Mouse (Mus musculus) yolk sac, embryonic 10.5 days (tissue): ENCODE measurements around the gene Rps6ka5.

Source experiments
- DNase-seq: peaks from one replicate; pipeline ENCODE4 v3.0.0-alpha.2; 2017; ENCODE audit warnings: low spot score

The Rps6ka5 gene

DNA sequence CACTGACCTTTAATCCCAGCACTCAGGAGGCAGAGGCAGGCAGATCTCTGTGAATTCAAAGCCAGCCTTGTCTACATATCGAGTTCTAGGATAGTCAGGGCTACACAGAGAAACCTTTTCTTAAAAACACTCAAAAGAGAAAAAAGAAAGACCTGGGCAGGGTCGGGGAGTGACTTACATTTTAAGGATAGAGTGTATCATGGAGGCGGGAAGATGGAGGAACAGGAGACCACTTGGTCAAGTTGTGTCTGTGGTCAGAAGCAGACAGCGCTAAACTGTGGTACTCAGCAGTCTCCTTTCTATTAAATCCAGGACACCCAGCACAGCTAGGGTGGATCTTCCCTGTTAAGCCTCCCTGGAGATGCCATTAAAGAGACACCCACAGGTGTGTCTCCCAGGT lies at the start of gene Rps6ka5:
Gene Rps6ka5, minus strand, starts transcription at position 333 of the 400 bp plus-strand sequence.
- no peak for DNase-seq

DNA sequence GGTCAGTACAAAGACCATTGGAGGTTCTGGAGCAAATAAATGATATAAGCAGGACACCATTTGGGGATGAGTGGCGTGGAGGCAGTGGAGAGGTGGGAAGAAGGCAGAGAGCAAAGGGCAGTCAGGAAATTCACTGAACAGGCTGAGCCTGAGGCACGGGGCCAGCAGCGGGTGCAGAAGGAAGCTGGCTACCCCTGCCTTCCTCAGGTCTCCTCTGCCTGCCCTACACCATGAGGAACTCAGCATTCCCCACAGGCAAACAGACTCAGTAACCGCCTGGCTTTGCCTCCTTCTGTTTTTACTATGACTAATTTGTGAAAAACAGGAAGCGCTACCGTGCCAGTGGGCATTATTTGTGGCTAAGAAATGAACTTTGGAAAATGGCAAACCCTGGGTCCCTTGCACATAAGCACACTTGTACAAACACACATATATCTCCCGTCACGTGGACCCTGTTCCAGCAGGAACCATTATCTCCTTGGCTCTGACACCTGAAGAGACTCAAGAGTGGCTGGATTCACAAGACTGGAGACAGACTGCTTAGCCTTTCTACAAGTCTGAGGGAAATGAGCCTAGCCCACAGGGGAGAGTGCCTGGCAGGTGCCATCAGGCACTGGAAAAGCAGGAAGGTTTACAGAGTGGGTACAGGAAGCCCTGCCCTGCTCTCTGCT lies 49.3 kb upstream of the Rps6ka5 start:
- DNase-seq = no peak

DNA sequence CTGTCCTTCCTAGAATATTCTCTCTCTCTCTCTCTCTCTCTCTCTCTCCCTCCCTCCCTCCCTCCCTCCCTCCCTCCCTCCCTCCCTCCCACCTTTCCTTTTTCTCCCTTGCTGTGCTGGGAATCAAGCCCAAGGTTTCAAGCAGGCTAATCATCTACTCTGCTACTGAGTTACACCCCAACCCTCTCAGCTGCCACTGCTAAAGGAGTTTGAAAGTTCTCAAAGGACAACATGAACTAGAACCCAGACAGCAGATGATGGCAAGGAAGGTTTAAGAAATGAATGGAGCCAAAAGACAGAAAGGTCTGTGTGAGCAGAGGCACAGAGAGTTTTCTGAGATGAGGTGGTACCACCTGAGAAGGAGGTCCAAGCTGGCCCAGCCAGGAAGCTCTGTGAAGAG lies 48.5 kb upstream of the Rps6ka5 start:
- DNase-seq = no peak

DNA sequence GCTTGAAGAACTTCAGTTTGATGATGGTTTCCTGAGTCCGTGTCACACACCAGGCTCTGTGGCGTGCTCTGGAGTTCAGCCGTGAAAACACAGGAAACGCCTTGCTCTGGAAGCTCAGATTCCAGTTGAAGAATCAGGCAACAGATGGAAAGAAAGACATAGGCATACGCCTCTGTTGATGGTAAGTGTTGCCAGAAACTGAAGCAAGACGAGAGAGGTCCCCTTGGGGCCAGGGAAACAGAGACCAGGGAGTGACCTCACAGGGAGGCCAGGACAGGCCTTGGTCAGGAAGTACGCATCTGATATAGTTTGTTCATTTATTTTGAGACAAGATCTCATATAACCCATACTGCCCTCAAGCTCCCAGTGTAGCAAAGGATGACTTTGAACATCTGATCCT lies 48.0 kb upstream of the Rps6ka5 start:
- DNase-seq = no peak

DNA sequence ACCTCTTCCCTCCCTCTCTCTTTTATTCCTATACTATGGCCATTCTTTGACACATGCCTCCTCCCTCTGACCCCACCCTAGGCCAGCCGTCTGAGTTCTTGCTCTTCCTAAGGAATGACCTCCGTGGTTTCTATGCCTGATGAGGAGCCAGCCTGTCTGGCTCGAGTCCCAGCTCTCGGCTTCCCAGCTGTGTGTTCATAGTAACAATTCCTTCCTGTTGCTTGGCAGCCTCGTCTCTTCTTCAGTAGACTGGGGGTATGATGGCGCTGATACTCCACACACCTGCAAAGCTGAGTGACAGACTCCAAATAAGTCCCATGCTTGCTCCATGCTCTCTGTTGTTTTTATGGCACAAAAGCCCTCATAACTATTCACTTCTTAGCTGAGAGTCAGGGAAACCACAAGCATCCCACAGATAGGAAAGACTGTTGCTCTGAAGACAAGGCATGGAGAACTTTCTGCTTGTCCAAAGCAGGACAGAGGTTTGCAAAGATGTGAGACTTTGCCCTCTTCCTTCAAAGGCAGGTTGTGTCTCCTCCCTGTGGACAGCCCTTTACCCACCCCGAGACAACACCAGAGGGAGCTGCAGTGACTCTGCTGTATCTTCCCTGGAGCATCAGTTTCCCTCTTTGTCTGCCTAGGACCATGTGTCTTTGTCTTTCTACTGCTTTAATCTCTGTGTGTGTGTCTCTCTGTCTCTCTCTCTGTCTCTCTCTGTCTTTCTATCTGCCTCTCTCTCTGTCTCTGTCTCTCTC lies 45.6 kb upstream of the Rps6ka5 start:
- DNase-seq = no peak

DNA sequence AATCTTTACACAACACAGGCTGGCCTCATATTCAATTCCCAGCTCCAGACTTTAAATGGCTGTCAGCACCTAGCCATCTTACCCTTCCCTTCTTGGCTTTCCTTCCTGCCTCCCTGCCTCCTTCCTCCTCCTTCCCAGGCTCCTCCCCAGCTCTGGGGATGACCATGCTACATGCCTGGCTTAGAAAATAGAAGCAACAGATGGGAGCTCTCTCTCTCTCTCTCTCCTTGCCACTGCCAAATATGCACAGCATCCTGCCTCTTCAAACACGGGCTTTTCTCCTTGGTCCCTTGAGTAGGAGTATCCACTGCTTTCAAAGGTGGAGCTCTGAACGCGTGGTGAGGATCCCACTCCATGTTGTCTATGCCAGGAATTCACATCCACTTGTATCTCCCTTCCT lies 44.0 kb upstream of the Rps6ka5 start:
- DNase-seq = no peak

DNA sequence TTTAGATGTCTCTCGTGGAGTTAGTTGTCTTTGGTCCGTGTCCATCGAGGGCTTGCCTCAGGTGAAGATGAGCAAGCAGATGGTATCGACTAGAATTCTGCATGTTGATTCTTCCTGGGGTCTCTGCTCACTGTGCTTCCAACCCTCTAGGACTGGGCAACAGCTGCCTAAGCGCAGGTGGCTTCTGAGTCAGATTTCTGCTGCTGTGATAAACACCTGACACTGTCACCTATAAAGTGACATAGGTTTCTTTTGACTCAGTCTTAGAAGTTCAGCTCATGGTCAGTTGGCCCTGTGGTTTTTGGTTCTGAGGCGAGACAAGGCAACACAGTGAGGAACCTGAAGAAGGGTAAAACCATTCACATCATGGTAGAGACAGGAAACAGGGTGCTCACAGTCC lies 43.1 kb upstream of the Rps6ka5 start:
- no peak for DNase-seq

DNA sequence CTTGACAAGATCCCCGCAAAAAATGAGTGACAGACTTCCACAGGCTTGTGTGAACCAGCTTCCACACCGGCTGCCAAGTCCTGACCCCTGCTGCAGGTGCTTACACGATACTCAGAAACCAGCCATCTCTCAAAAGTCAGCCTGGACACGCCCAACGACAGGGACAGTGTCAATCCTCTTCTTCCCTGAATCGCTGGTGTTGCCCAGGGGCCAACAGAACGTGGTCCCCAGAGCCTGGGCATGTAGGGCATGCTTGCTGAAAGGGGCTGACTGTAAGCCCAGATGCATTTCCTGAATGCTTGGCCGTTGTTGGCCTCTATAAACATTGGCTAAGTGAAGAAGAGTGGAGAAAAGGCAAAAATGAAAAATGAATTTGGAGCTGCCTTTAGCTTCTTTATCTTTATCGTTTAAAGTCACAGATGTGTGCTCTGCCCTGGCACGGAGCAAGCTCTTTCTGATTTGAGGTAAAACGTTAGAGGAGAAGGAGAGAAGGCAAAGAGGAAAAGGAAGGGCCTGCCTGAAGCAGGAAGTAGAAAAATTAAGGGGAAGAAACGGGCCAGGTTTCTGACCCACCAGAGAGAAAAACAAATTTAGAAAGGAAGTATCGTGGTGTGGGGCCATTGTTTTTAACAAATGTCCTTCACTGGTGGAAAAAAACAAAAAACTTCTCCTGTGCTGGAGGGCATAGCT lies 37.7 kb upstream of the Rps6ka5 start:
- no peak for DNase-seq

DNA sequence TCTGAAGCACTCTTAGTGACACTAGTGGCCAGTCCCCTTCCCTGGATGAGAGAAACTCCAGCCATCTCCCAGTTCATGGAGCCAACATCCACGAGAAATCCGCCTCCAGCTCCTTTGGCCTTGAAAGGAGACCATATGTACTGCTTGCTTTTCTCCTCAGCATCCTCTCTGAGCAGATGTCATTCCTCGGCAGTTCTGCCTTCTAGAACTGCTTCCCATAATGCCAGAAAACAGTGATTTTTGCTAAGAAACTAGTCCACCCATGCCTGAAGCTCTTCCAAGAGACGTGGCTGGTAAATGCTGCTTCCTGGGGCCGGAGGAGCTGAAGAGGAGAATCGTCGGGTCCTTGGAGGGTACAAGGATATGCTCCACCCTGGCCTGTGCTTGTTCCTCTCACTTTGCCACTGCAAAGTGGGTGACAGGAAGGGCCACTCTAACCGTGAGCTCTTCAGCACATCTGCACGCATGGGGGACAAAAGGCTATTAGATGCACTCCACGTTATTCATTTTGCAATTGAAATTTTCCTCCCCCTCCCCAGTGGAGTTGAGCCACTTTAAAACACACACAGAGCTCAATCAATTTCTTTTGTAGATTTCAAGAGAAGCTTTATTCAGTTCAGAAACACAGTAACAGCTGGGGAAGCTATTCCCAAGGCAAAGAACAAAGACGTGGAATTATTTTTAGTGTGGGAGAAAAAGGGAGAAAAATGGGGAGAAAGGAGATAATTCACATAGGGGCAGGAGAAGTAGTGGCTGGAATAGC lies 36.1 kb upstream of the Rps6ka5 start:
- no peak for DNase-seq

DNA sequence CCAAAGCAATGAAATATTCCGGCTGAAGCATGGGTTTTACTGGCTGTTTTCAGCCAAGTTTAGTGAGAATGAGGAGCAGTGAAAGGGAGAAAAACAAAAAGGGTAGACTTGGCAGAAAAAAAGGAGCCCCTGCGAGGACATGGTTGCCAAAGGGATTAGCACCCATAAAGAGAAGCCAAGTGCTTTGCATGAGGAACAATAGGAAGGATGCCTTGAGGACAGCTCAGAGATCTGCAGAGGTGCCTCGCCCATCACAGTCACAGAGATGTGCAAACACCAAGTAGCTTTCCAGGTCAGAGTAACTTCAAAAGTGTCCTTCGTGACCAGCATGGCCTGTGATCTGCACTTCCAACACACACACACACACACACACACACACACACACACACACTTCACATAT lies 30.6 kb upstream of the Rps6ka5 start:
- DNase-seq = no peak

DNA sequence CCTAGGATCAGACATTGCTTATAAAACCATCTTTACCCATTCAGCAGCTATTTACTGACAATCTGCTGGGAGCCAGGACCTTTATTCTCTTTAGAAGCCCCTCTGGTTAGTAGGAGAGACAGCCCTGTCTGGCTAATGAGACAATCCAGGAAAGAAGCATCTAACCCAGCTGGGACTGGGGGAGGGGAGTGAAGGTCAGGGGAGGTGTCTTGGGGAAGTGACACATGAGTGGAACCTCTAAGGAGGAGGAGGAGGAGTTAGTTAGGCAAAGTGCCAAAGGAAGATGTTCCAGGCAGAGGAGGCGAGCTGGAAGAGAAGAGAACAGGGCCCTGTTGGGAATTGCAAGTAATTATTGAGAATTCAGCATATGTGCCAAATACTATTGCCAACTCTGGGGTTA lies 26.9 kb upstream of the Rps6ka5 start:
- no peak for DNase-seq

DNA sequence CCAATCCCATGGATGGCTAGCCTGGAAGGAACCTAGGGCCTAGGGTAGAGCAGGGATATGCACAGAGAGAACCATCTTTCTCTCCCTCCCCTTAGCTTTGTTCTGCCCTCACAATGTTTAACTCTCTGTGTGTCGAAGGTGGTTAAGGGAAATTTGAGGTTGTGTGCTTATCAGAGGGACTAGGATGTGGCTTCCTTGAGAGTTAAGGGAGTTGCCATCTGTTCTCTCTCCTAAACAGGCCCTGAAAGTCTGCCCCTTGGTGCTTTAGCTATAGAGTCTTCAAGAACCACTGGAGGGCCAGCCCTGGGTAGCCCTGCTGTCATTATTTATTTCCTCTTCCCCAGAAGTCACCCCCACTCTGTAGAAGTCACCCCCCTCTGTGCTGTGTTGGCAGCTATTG lies 26.2 kb upstream of the Rps6ka5 start:
- DNase-seq = no peak

DNA sequence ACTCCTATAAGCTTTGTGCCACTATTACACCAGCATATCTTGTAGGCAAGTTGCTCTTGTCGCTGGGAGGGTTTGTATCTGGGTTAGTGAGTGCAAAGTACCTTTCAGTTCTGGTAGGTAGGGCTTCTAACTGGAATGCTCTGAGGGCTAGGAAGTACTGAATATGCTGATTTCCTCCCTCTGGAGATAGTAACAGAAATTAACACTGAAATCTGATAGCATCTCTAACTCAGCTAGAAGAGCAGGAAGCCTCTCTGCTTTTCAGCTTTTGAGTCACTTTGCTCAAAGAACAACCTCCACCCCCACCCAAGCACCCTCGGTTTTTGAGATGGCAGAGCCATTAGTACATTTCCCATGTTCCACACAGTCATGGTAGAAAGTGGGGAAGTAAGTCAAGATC lies 15.7 kb upstream of the Rps6ka5 start:
- no peak for DNase-seq

DNA sequence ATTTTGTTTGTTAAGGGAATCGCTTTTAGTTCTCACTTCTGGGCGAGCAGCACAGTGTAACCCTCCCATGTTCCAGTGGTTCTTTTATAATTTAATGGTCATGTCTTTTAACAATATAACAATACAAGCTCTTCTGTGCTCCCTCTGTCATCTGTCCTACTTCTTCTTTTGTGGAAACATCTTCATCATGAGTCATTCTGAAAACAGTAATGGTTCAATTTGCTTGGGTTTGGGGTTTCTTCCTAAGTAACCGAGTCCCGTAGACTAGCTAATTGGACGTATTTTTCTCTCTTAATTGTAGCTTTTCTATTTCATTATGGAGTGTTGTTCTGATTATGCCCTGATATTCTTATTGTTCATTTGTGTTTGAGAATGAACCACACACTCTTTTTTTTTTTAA lies 13.5 kb upstream of the Rps6ka5 start:
- no peak for DNase-seq

DNA sequence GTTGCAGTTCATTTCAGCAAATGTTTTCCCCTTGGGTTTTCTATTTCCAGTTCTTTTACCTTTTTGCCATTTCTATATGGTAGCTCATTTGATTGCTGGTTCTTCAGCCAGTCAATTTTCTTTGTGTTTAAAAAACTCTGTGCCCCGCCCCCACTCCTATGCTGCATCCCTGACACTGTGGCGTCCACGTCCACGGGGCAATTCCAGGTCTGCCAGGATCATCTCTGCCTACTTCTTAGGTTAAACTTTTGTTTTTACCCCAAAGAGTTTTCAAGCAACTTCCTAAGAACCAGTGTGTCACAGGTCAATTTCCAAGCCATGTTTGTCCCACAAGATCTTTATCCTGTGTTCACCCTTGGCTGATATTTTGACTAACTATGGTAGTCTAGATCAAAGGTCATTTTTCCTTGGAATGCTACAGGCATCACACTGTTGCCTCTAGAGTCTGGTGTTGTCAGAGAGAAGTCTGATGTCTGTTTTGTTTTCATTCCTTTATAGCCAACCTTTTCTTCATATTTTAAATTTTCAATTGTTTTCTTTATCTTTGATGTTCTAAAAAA lies 12.3 kb upstream of the Rps6ka5 start:
- DNase-seq = no peak

DNA sequence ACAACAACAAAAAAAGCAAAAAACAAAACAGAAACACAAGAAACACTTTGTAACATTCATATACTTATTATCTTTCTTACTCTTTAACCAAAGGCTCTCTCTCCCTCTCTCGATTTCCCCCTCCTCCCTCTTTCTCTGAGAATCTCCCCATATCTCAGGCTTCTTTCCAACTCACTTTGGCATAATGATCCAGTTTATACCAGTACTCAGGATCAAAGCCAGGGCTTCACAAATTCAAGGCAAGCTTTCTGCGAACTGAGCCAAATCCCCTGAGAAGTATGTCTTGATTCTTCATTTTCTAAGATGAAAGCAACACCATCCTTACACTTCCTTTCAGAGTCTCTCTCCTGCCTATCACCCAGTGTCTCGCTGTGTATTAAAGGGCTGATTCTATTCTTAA lies 11.7 kb upstream of the Rps6ka5 start:
- no peak for DNase-seq

DNA sequence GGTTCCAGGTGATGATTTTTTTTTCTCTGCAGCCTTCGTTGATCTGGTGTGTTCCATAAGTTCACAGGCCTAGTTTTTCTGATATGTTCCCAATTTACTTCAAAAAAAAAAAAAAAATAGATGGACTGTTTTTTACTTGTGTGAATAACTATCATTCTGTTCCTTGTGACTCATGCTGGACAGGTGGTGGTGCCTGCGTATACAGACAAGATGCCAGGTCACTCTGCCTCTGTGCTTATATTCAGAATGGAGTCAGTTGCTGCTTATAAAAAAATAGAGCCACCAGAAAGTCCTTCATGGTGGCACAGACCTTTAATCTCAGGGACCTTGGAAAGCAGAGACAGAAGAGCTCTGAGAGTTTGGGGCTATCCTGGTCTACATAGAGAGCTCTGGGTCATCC lies 8.8 kb upstream of the Rps6ka5 start:
- DNase-seq = no peak

DNA sequence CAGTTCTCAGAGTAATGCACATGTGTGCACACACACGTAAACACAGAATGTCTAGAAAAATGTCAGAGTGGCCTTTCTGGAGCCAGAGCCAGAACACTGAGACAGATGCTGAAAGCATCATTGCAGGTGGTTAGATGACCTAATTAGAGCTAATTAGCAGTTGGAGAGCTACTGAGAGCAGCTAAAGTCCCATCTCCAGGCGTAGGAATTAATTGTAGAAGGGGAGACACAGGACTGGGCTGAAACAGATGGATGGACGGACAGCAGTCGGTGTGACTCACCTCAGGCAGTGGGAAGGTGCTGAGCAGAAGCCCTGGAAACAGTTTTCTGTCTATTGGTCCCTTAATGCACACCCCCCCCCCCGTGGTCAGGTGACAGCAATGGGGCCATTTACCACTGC lies 8.4 kb upstream of the Rps6ka5 start:
- no peak for DNase-seq

DNA sequence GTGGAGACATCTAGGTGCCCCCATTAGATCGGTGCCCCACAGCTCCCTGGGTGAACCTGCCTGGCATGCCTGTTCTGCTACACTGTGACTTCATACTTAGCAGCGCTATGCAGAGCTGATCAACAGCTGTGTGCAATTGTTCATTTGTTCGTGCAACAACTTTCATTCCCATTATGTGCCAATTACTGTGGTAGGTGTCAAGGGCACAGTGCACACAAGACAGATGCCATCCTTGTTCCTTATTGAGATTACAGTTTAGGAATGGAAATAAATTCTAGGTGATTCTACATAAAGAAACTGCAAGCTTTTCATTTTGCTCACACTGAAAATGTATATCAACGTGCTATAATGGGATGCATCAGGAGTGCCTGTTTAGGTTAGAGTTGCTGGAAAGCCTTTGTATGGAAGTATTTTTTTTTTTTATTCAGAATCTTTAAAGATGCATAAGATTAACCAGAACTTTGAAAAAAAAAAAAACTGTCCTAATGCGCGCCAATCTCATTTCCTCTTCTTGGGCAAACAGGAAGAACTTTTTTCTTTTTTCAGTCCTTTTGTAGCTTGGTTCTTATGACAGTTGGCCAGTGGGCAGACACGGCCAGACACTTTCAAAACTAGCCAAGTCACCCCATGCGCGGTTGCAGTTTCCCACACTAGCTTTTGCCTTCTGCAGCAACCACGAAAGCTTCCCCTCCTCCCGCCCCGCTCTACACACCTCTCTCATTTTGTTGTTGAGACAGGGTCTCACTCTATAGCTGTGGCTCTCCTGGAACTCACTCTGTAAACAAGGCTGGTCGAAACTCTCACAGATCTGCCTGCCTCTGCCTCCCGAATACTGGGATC lies 2.1 kb upstream of the Rps6ka5 start:
- DNase-seq = no peak

DNA sequence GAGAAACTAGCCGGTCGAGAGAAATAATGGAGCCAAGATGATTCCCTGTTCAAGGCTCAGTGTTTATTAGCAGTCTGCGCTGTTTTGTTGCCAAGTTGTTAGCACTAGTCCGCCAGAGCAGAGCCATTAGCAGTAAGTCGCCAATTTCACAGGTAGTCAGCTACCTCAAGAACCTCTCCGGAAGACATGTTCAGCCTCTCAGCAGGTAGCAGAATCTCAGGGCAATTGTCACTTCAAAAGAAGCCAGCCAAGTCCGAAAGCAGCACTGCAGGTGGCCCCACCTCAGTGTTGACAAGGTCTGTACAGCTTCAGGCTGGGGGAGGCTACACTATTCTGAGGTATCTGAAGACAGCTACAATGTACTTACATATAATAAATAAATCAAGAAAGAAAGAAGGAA lies 1.1 kb upstream of the Rps6ka5 start:
- no peak for DNase-seq

DNA sequence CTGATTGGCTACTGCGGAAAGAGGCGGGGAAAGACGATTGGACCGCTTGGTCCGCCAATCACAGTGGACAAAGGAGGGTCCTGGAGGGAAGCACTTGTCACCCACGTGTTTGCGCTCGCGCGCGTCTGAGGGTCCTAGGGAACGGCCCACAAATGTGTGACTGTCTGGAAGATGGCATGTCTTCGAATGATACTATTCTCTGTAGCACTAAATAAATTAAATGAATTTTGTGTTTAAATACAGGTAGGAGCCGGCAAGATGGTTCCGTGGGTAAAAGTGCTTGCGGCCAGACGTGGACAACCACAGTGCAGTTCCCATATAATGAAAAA lies 1.4 kb downstream of the Rps6ka5 start:
- no peak for DNase-seq
